Mouse (Mus musculus): Measurements from ENCODE around the gene Prdx3. TPM values are rescaled to one million over a fixed set of nuclear protein-coding genes. Genes with fewer than 3 reads are reported as not detected.

The Prdx3 gene
- polyA plus RNA-seq, 1 experiment, result 36.2 TPM

DNA sequence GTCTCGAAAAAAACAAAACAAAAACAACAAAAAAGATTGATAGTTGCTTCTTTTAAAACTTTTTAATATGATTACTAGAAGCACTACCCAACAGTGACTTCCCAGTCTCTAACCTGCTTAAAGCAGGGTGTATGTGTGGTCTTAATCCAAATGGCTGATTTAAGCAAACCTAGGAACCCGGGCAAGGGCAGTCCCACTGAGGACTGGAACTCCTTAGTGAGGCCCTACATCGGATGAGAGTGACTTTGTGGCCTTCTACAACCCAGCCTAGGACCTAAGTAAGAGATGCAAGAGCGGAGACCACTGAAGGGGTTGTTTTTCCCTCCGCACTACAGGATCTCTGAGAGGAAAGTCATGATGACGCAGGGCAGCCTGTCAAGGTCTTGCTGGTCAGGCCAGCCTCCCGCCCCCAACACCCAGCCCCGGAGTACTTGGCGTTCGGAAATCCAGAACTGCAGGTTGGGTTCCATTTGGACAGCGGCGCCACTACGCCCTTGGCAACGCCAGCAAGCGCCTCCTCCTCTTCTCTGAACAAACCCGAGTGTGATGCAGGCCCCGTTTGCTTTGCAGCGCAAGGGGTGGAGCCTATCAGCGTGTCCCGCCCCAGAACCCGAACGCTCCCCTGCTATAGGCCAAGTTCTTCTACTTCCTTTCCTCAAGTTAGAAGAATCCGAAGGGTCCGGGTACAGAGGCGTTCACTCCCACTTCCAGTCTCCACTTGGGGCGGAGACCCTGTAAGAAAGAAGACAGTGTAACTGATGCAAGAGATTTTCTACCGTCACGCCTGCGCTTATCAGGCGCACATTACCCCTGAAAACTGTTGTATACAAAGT, 13.3 kb downstream of the Prdx3 start, which contains the start of gene Sfxn4:
Gene Sfxn4 (minus strand): TSS at position 612 of the 833 bp plus-strand sequence.
- no peaks in the 10 kb centered on the region for H3K36me3 ChIP-seq (ENCODE audit: control insufficient read depth, insufficient read depth, low read length)
- TF ChIP-seq POLR2A (IDR thresholded peaks at IDR 0.05; ENCODE audit: control insufficient read depth, low read depth, low read length) (peak; percentile 85), CTCF (IDR thresholded peaks at IDR 0.05; ENCODE audit: control insufficient read depth, insufficient read depth, insufficient replicate concordance, low read depth, low read length) (no peak)
- 0 out of 2 replicates have a peak, but pooled peaks cover 2% of the 10 kb centered on the region for H3K4me1 ChIP-seq (ENCODE audit: control insufficient read depth, insufficient read depth, low read length)
- peak within 1 kb of the TSS; percentile 65 for H3K4me3 ChIP-seq (ENCODE audit: control insufficient read depth, low read depth, low read length)
- peak within 1 kb of the TSS; percentile 58 for H3K27ac ChIP-seq (ENCODE audit: control insufficient read depth, insufficient read depth, low read depth, low read length)
- H3K27me3 ChIP-seq (ENCODE audit: control insufficient read depth, insufficient read depth, low read length), result no peaks in the 10 kb centered on the region

DNA sequence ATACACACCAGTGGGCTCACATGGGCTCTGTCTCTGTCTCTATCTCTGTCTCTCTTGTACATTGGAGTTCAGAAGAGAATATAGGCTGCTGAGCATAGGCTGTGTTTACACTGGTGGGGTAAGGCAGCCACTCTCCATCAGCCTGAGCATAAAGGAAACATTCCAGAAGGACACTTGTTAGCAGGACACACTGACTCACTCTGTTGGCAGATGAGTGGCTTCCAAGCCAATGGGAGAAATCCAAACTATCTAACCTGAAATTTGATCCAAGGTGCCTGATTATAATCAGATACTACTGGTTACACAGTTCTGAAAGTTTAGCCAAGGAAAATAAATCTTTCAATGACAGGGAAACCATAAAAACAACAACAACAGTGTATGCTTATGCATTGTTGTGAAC, 28.6 kb downstream of the Prdx3 start:
- TF ChIP-seq POLR2A (IDR thresholded peaks at IDR 0.05; ENCODE audit: control insufficient read depth, low read depth, low read length) (no peak), CTCF (IDR thresholded peaks at IDR 0.05; ENCODE audit: control insufficient read depth, insufficient read depth, insufficient replicate concordance, low read depth, low read length) (no peak)
- H3K36me3 ChIP-seq (ENCODE audit: control insufficient read depth, insufficient read depth, low read length), result no peaks in the 10 kb centered on the region
- no peaks in the 10 kb centered on the region for H3K27me3 ChIP-seq (ENCODE audit: control insufficient read depth, insufficient read depth, low read length)
- no peaks in the 10 kb centered on the region for H3K4me1 ChIP-seq (ENCODE audit: control insufficient read depth, insufficient read depth, low read length)
- no peak overlapping the region for H3K27ac ChIP-seq (ENCODE audit: control insufficient read depth, insufficient read depth, low read depth, low read length)
- no peak overlapping the region for H3K4me3 ChIP-seq (ENCODE audit: control insufficient read depth, low read depth, low read length)

DNA sequence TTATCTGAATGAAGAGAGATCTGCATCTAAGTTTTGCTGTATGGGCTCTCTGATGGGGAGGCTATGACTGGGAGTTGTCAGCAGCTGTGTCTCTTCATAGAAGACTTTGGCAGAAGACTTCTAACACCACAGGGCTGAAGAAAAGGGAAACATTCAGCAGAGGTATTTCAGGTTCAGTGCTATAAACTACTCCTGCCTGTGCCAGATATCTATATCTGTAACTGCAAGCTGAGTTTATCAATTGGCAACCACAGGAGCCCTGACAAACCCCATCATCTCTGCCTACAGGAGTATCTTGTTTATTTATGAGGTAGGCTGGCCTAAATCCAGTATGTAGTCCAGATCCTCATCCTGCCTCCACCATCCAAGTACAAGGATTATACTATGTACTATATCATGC, 31.0 kb downstream of the Prdx3 start:
- Histone ChIP-seq H3K4me3 (ENCODE audit: control insufficient read depth, low read depth, low read length) (no peak overlapping the region), H3K27ac (ENCODE audit: control insufficient read depth, insufficient read depth, low read depth, low read length) (no peak overlapping the region), H3K4me1 (ENCODE audit: control insufficient read depth, insufficient read depth, low read length) (no peaks in the 10 kb centered on the region), H3K36me3 (ENCODE audit: control insufficient read depth, insufficient read depth, low read length) (no peaks in the 10 kb centered on the region), H3K27me3 (ENCODE audit: control insufficient read depth, insufficient read depth, low read length) (no peaks in the 10 kb centered on the region)
- TF ChIP-seq POLR2A (IDR thresholded peaks at IDR 0.05; ENCODE audit: control insufficient read depth, low read depth, low read length), result no peak
- no peak for TF ChIP-seq CTCF (IDR thresholded peaks at IDR 0.05; ENCODE audit: control insufficient read depth, insufficient read depth, insufficient replicate concordance, low read depth, low read length)

DNA sequence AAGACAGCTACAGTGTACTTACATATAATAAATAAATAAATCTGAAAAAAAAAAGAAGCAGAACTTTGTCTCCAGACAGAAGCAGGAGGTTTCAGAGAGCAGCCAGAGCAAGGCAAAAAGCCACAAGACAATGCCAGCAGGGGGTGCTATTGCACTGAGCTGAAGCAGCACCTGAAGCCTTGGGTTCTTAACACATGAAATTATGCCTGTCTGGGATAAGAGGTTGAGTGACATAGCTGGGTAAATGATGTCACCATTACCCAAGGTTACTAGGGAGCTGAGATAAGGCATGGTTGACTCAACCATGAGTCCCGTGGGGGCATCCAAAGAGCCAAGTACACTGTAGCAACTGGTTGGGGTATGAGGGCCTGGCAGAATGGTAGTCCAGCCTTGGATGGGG, 36.6 kb downstream of the Prdx3 start:
- no peak overlapping the region for H3K4me3 ChIP-seq (ENCODE audit: control insufficient read depth, low read depth, low read length)
- H3K36me3 ChIP-seq (ENCODE audit: control insufficient read depth, insufficient read depth, low read length), result no peaks in the 10 kb centered on the region
- no peaks in the 10 kb centered on the region for H3K27me3 ChIP-seq (ENCODE audit: control insufficient read depth, insufficient read depth, low read length)
- TF ChIP-seq CTCF (IDR thresholded peaks at IDR 0.05; ENCODE audit: control insufficient read depth, insufficient read depth, insufficient replicate concordance, low read depth, low read length) (peak; percentile 55; the same call in 1 of the 2 replicates), POLR2A (IDR thresholded peaks at IDR 0.05; ENCODE audit: control insufficient read depth, low read depth, low read length) (no peak)
- H3K4me1 ChIP-seq (ENCODE audit: control insufficient read depth, insufficient read depth, low read length), result no peaks in the 10 kb centered on the region
- no peak overlapping the region for H3K27ac ChIP-seq (ENCODE audit: control insufficient read depth, insufficient read depth, low read depth, low read length)

DNA sequence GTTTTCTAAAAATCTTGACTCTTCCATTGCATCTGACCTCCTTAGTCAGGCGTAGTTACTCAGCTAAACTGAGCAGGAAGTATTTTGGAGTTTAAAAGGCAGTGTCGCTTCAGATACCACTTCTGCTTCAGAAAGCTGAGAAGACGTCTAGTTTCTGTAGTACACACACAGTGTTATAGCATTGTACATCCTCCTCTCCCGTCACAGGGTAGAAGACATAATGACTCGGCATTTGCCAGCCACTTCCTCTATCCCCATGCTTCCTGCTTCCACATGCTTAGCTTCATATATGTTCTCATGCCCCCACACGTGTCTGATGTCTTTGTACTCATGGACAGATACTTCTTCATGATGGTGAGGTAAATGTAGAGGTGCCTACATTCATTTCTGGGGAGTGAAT, 55.7 kb downstream of the Prdx3 start:
- Histone ChIP-seq H3K4me1 (ENCODE audit: control insufficient read depth, insufficient read depth, low read length) (no peaks in the 10 kb centered on the region), H3K4me3 (ENCODE audit: control insufficient read depth, low read depth, low read length) (no peak overlapping the region), H3K27ac (ENCODE audit: control insufficient read depth, insufficient read depth, low read depth, low read length) (no peak overlapping the region), H3K36me3 (ENCODE audit: control insufficient read depth, insufficient read depth, low read length) (peaks cover 1% of the 10 kb centered on the region), H3K27me3 (ENCODE audit: control insufficient read depth, insufficient read depth, low read length) (no peaks in the 10 kb centered on the region)
- no peak for TF ChIP-seq POLR2A (IDR thresholded peaks at IDR 0.05; ENCODE audit: control insufficient read depth, low read depth, low read length)
- no peak for TF ChIP-seq CTCF (IDR thresholded peaks at IDR 0.05; ENCODE audit: control insufficient read depth, insufficient read depth, insufficient replicate concordance, low read depth, low read length)

Other genes starting within 250 kb of the Prdx3 start
- gene Nanos1, start 118.6 kb downstream of the Prdx3 start, polyA plus RNA-seq (2012; rRNA removed), result 0.41 and 0.52 TPM in 2 replicates
- 37.3 and 51.9 TPM in 2 replicates for gene Eif3a, start 83.9 kb downstream of the Prdx3 start, polyA plus RNA-seq (2012; rRNA removed)
- gene Fam45a, start 63.0 kb downstream of the Prdx3 start, polyA plus RNA-seq (2012; rRNA removed), result 50.1 and 67.7 TPM in 2 replicates
- gene Sfxn4, start 13.1 kb downstream of the Prdx3 start, polyA plus RNA-seq (2012; rRNA removed), result 0.49 and 1.1 TPM in 2 replicates
- gene Grk5, start 15.2 kb upstream of the Prdx3 start, polyA plus RNA-seq (2012; rRNA removed), result 1.6 and 1.7 TPM in 2 replicates